Mouse (Mus musculus) monocyte, adult 5-6 weeks (primary cell): ENCODE measurements around the gene Appl2. TPM values are rescaled to one million over a fixed set of nuclear protein-coding genes. Genes with fewer than 3 reads are reported as not detected.

Experiments
- ATAC-seq: fragments of 153-309, 156-312 bp; replicated peaks from 2 replicates; pipeline ENCODE4 v1.8.0; 2017; ENCODE audit warnings: mild to moderate bottlenecking; ENCODE audit not compliant: low TSS enrichment, insufficient number of reproducible peaks, severe bottlenecking, poor library complexity, low FRiP score
- total RNA-seq: library from RNA; stranded (forward); fragments of 200-1000, 200-491, 200-594 nt; gene quantifications from 3 replicates; pipeline ENCODE4 v1.2.3, GENCODE M21; 2017

Gene Appl2
- total RNA-seq, 1 experiment from 2014 or later = 77.7 TPM

- no peak for ATAC-seq
These were observed 42.8 kb downstream of the Appl2 start for GRCm38 (mm10) chr10:83605637-83606183.

GRCm38 (mm10) chr10:83603956-83604564 is 44.5 kb downstream of the Appl2 start:
- ATAC-seq = no peak

GRCm38 (mm10) chr10:83600650-83601049 is 47.9 kb downstream of the Appl2 start:
- no peak for ATAC-seq

- ATAC-seq = no peak
These were observed 54.0 kb downstream of the Appl2 start for GRCm38 (mm10) chr10:83594526-83594925.

- ATAC-seq = no peak
These were observed 55.9 kb downstream of the Appl2 start for GRCm38 (mm10) chr10:83592616-83593015.

GRCm38 (mm10) chr10:83590801-83591200 is 57.7 kb downstream of the Appl2 start:
- ATAC-seq = no peak

GRCm38 (mm10) chr10:83565449-83566441 is 82.8 kb downstream of the Appl2 start:
- ATAC-seq = peak; percentile 24; the same call in 1 of the 2 replicates

GRCm38 (mm10) chr10:83563005-83563404 is 85.5 kb downstream of the Appl2 start:
- ATAC-seq = no peak

Other genes with a start within 250 kb of the Appl2 start
- gene Aldh1l2, start 114.6 kb downstream of the Appl2 start, total RNA-seq = 0.10 TPM in 1 of 3 replicates, not detected in the others
- 55.5 to 59.6 TPM (median 57.4 TPM) in 3 replicates for gene Washc4, start 105.0 kb downstream of the Appl2 start, total RNA-seq
- gene 1500009L16Rik, start 74.1 kb upstream of the Appl2 start, total RNA-seq = not detected in 3 replicates